Mouse (Mus musculus) left cerebral cortex, postnatal 4 days (tissue): ENCODE data around the gene Sppl3. TPM values are rescaled to one million over a fixed set of nuclear protein-coding genes. Genes with fewer than 3 reads are reported as not detected.

ENCODE experiments used
- DNase-seq: peaks from one replicate; pipeline ENCODE4 v3.0.0-alpha.2; 2022
- intact Hi-C: fragments of 180-260 bp; cut with DNase I; formaldehyde crosslinking; loops from one replicate; pipeline ENCODE4 v1.15.1; 2025
- total RNA-seq, 2 experiments: library from RNA; stranded (reverse); gene quantifications; 2 replicates each; pipeline ENCODE4 v1.2.3; 2021

Sppl3 gene
- total RNA-seq, 2 experiments from 2014 or later, result 114 to 125 TPM

- DNase-seq, result no peak
- intact Hi-C loops, result no loop called here
Measured at GRCm38 (mm10) chr5:115145976-115146746, 135.2 kb downstream of the Sppl3 start.

GRCm38 (mm10) chr5:115146747-115147130 is 135.8 kb downstream of the Sppl3 start:
- no peak for DNase-seq
- intact Hi-C loops, result no loop called here

- DNase-seq, result no peak
- intact Hi-C loops, result no loop called here
Measured at GRCm38 (mm10) chr5:115147388-115147787, 136.5 kb downstream of the Sppl3 start.

GRCm38 (mm10) chr5:115148378-115148777 is 137.4 kb downstream of the Sppl3 start:
- intact Hi-C loops, result no loop called here
- no peak for DNase-seq

Other genes with a start within 250 kb of the Sppl3 start
- 10 to 100 TPM; 42.5 to 42.9 TPM for gene Ankrd13a, start 236.5 kb upstream of the Sppl3 start, total RNA-seq
- gene Git2, start 235.6 kb upstream of the Sppl3 start, total RNA-seq, result 10 to 100 TPM; 58.3 to 59.1 TPM
- gene 1500011B03Rik, start 187.7 kb upstream of the Sppl3 start, total RNA-seq, result 100 to 1,000 TPM; 166 to 169 TPM
- gene 4930519G04Rik, start 157.5 kb upstream of the Sppl3 start, total RNA-seq, result not detected
- 1 to 10 TPM; 2.5 to 3.4 TPM for gene Gm9936, start 152.5 kb upstream of the Sppl3 start, total RNA-seq
- gene Oasl2, start 114.2 kb upstream of the Sppl3 start, total RNA-seq, result 1 to 10 TPM; 1.2 TPM
- not detected for gene Oasl1, start 87.9 kb upstream of the Sppl3 start, total RNA-seq
- gene 2210016L21Rik, start 69.0 kb upstream of the Sppl3 start, total RNA-seq, result 100 to 1,000 TPM; 141 to 152 TPM
- gene Hnf1a, start 40.0 kb upstream of the Sppl3 start, total RNA-seq, result not detected
- not detected for gene Gm10401, start 87.2 kb downstream of the Sppl3 start, total RNA-seq
- 1 to 10 TPM; 9.1 to 9.4 TPM for gene Acads, start 108.2 kb downstream of the Sppl3 start, total RNA-seq
- 10 to 100 TPM; 22.4 to 25.6 TPM for gene Unc119b, start 123.8 kb downstream of the Sppl3 start, total RNA-seq
- 10 to 100 TPM; 59.5 to 79.4 TPM for gene Mlec, start 147.0 kb downstream of the Sppl3 start, total RNA-seq
- 10 to 100 TPM; 67.0 to 67.2 TPM for gene Cabp1, start 183.2 kb downstream of the Sppl3 start, total RNA-seq
- 10 to 100 TPM; 27.4 to 31.8 TPM for gene Pop5, start 224.7 kb downstream of the Sppl3 start, total RNA-seq